Mouse (Mus musculus) neural tube, embryonic 14.5 days (tissue): ENCODE results near the gene Plekhg1. TPM values are rescaled to one million over a fixed set of nuclear protein-coding genes. Genes with fewer than 3 reads are reported as not detected.
A peak's percentile ranks its signal among the peaks of the same experiment; 100 is the strongest.

ENCODE experiments used
- ATAC-seq: fragments of 200-750 bp; cut with Nextera tagmentation; 2 replicates; pipeline ENCODE4 v1.8.0; 2017; ENCODE audit warnings: low read depth, mild to moderate bottlenecking, moderate TSS enrichment, moderate library complexity
- H3K27ac ChIP-seq: fragments of 300-500 bp; sonication (generic); 2 replicates; pipeline ENCODE4 v1.5.1; 2014; ENCODE audit warnings: low read depth, mild to moderate bottlenecking, control low read depth, low read length, moderate library complexity, mixed read lengths
- H3K27me3 ChIP-seq: fragments of 300-500 bp; sonication (generic); 2 replicates; pipeline ENCODE4 v1.6.1; 2014; ENCODE audit warnings: low read length; ENCODE audit not compliant: control insufficient read depth, insufficient read depth
- H3K36me3 ChIP-seq: fragments of 300-500 bp; sonication (generic); 2 replicates; pipeline ENCODE4 v1.6.1; 2014; ENCODE audit warnings: low read length, mixed read lengths; ENCODE audit not compliant: control insufficient read depth, insufficient read depth
- H3K4me1 ChIP-seq: fragments of 300-500 bp; sonication (generic); 2 replicates; pipeline ENCODE4 v1.6.1; 2014; ENCODE audit warnings: low read length; ENCODE audit not compliant: control insufficient read depth, insufficient read depth
- H3K4me2 ChIP-seq: fragments of 300-500 bp; sonication (generic); 2 replicates; pipeline ENCODE4 v1.6.1; 2014; ENCODE audit warnings: mild to moderate bottlenecking, low read depth, low read length, control low read depth
- H3K4me3 ChIP-seq: fragments of 300-500 bp; sonication (generic); 2 replicates; pipeline ENCODE4 v1.5.1; 2014; ENCODE audit warnings: low read depth, low read length, control low read depth, mixed read lengths
- H3K9ac ChIP-seq: fragments of 300-500 bp; sonication (generic); replicated peaks from 2 replicates; pipeline ENCODE4 v1.6.1; 2014; ENCODE audit warnings: low read depth, mild to moderate bottlenecking, control low read depth, low read length, mixed read lengths
- H3K9me3 ChIP-seq: fragments of 300-500 bp; sonication (generic); 2 replicates; pipeline ENCODE4 v1.6.1; 2016; ENCODE audit warnings: low read length; ENCODE audit not compliant: control insufficient read depth
- WGBS: fragments of 180-500 bp; shearing (Covaris S2); extraction: QIAGEN DNeasy Blood & Tissue Kit; methylation state at CpG from one replicate; pipeline ENCODE4 v1.1.7; 2014; 5-methylcytosine and 5-hydroxymethylcytosine counted together
- polyA plus RNA-seq: library from polyadenylated mRNA; unstranded; fragments of >200 nt; fragmentation: Nextera tagmentation; extraction: Ambion mirVana; gene quantifications from 2 replicates; pipeline ENCODE4 v1.2.1, GENCODE M21; 2014

Gene Plekhg1
- polyA plus RNA-seq, 1 experiment from 2014 or later: 4.4 TPM

- no peaks in the 10 kb centered on the region for H3K4me1 ChIP-seq
- H3K27ac ChIP-seq: no peak overlapping the region
- no peaks in the 10 kb centered on the region for H3K9me3 ChIP-seq
- no peaks in the 10 kb centered on the region for H3K27me3 ChIP-seq
- no peak overlapping the region for H3K9ac ChIP-seq
- H3K4me3 ChIP-seq: no peak overlapping the region
- no peaks in the 10 kb centered on the region for H3K36me3 ChIP-seq
- no peak overlapping the region for H3K4me2 ChIP-seq
- WGBS: 67% methylated on average over 11 of the region's 11 CpGs
- peak; percentile 25; the same call in 1 of the 2 replicates for ATAC-seq
These were observed 91.6 kb downstream of the Plekhg1 start for GRCm38 (mm10) chr10:3831597-3832351.

- H3K4me2 ChIP-seq: no peak overlapping the region
- WGBS: 92% methylated on average over 1 of the region's 1 CpGs
- H3K27me3 ChIP-seq: no peaks in the 10 kb centered on the region
- no peaks in the 10 kb centered on the region for H3K36me3 ChIP-seq
- H3K27ac ChIP-seq: no peak overlapping the region
- no peak overlapping the region for H3K4me3 ChIP-seq
- H3K9me3 ChIP-seq: no peaks in the 10 kb centered on the region
- no peak for ATAC-seq
- H3K9ac ChIP-seq: no peak overlapping the region
- H3K4me1 ChIP-seq: no peaks in the 10 kb centered on the region
These were observed 93.9 kb downstream of the Plekhg1 start for GRCm38 (mm10) chr10:3834060-3834459.

GRCm38 (mm10) chr10:3834678-3835077 lies 94.5 kb downstream of the Plekhg1 start:
- Histone ChIP-seq H3K4me1 (no peaks in the 10 kb centered on the region), H3K4me2 (no peak overlapping the region), H3K9ac (no peak overlapping the region), H3K27me3 (no peaks in the 10 kb centered on the region), H3K27ac (no peak overlapping the region), H3K9me3 (no peaks in the 10 kb centered on the region), H3K4me3 (no peak overlapping the region), H3K36me3 (no peaks in the 10 kb centered on the region)
- no peak for ATAC-seq
- WGBS: 89% methylated on average over 7 of the region's 7 CpGs

- Histone ChIP-seq H3K9ac (no peak overlapping the region), H3K4me2 (no peak overlapping the region), H3K4me3 (no peak overlapping the region), H3K9me3 (no peaks in the 10 kb centered on the region), H3K36me3 (no peaks in the 10 kb centered on the region), H3K27ac (no peak overlapping the region), H3K27me3 (no peaks in the 10 kb centered on the region), H3K4me1 (peaks cover 4% of the 10 kb centered on the region; the same call in 1 of the 2 replicates)
- WGBS: 90% methylated on average over 10 of the region's 10 CpGs
- no peak for ATAC-seq
These were observed 95.5 kb downstream of the Plekhg1 start for GRCm38 (mm10) chr10:3835616-3836015.

GRCm38 (mm10) chr10:3839748-3840432 lies 99.7 kb downstream of the Plekhg1 start:
- peak; percentile 17; the same call in 1 of the 2 replicates for ATAC-seq
- H3K27me3 ChIP-seq: no peaks in the 10 kb centered on the region
- WGBS: 27% methylated on average over 6 of the region's 6 CpGs

GRCm38 (mm10) chr10:3844430-3844829 lies 104.3 kb downstream of the Plekhg1 start:
- WGBS: 59% methylated on average over 5 of the region's 5 CpGs
- Histone ChIP-seq H3K4me2 (no peak overlapping the region), H3K27ac (no peak overlapping the region), H3K9ac (no peak overlapping the region), H3K4me3 (no peak overlapping the region), H3K4me1 (peaks cover 4% of the 10 kb centered on the region; the same call in 1 of the 2 replicates), H3K9me3 (peaks cover under 1% of the 10 kb centered on the region; the same call in 1 of the 2 replicates), H3K36me3 (no peaks in the 10 kb centered on the region), H3K27me3 (no peaks in the 10 kb centered on the region)
- ATAC-seq: no peak

More at GRCm38 (mm10) chr10:3839748-3840432, 99.7 kb downstream of the Plekhg1 start:
- H3K4me2 ChIP-seq: no peak overlapping the region
- H3K4me3 ChIP-seq: no peak overlapping the region
- H3K27ac ChIP-seq: no peak overlapping the region
- H3K9me3 ChIP-seq: no peaks in the 10 kb centered on the region
- peaks cover 4% of the 10 kb centered on the region; the same call in 1 of the 2 replicates for H3K4me1 ChIP-seq
- H3K9ac ChIP-seq: no peak overlapping the region
- H3K36me3 ChIP-seq: no peaks in the 10 kb centered on the region

- Histone ChIP-seq H3K4me2 (no peak overlapping the region), H3K27me3 (no peaks in the 10 kb centered on the region), H3K27ac (no peak overlapping the region), H3K36me3 (no peaks in the 10 kb centered on the region), H3K4me3 (no peak overlapping the region), H3K9me3 (peaks cover 4% of the 10 kb centered on the region; the same call in 1 of the 2 replicates), H3K4me1 (no peaks in the 10 kb centered on the region), H3K9ac (no peak overlapping the region)
- no peak for ATAC-seq
- whole genome bisulfite sequencing: 69% methylated on average over 2 of the region's 2 CpGs
These were observed 106.9 kb downstream of the Plekhg1 start for GRCm38 (mm10) chr10:3847021-3847420.

- no peaks in the 10 kb centered on the region for H3K27me3 ChIP-seq
- no peak overlapping the region for H3K27ac ChIP-seq
- H3K4me3 ChIP-seq: no peak overlapping the region
- peaks cover 4% of the 10 kb centered on the region; the same call in 1 of the 2 replicates for H3K9me3 ChIP-seq
- H3K36me3 ChIP-seq: no peaks in the 10 kb centered on the region
- H3K4me1 ChIP-seq: no peaks in the 10 kb centered on the region
- ATAC-seq: no peak
- no peak overlapping the region for H3K4me2 ChIP-seq
- H3K9ac ChIP-seq: no peak overlapping the region
- 21% methylated on average over 2 of the region's 2 CpGs for WGBS
These were observed 111.3 kb downstream of the Plekhg1 start for GRCm38 (mm10) chr10:3851461-3851860.

GRCm38 (mm10) chr10:3852733-3853132 lies 112.6 kb downstream of the Plekhg1 start:
- H3K4me3 ChIP-seq: no peak overlapping the region
- H3K36me3 ChIP-seq: no peaks in the 10 kb centered on the region
- H3K4me2 ChIP-seq: no peak overlapping the region
- H3K9ac ChIP-seq: no peak overlapping the region
- H3K27ac ChIP-seq: no peak overlapping the region
- 84% methylated on average over 3 of the region's 3 CpGs for WGBS
- no peaks in the 10 kb centered on the region for H3K4me1 ChIP-seq
- H3K9me3 ChIP-seq: peaks cover 4% of the 10 kb centered on the region; the same call in 1 of the 2 replicates
- ATAC-seq: no peak
- no peaks in the 10 kb centered on the region for H3K27me3 ChIP-seq
